Mouse (Mus musculus) forebrain, embryonic 13.5 days (tissue): ENCODE measurements around the gene Pacsin1. TPM values are rescaled to one million over a fixed set of nuclear protein-coding genes. Genes with fewer than 3 reads are reported as not detected.

Experiments
- ATAC-seq: fragments of 200-750 bp; cut with Nextera tagmentation; 2 replicates; pipeline ENCODE4 v1.8.0; 2017
- H3K27ac ChIP-seq: fragments of 300-500 bp; sonication (generic); 2 replicates; pipeline ENCODE4 v1.5.1; 2015; ENCODE audit warnings: inconsistent platforms, mild to moderate bottlenecking, moderate library complexity
- H3K27me3 ChIP-seq: fragments of 300-500 bp; sonication (generic); 2 replicates; pipeline ENCODE4 v1.6.1; 2015; ENCODE audit warnings: mild to moderate bottlenecking, inconsistent platforms
- H3K36me3 ChIP-seq: fragments of 300-500 bp; sonication (generic); 2 replicates; pipeline ENCODE4 v1.6.1; 2015; ENCODE audit warnings: mild to moderate bottlenecking, inconsistent platforms; ENCODE audit not compliant: poor library complexity, severe bottlenecking
- H3K4me1 ChIP-seq: fragments of 300-500 bp; sonication (generic); 2 replicates; pipeline ENCODE4 v1.6.1; 2015; ENCODE audit warnings: inconsistent platforms
- H3K4me2 ChIP-seq: fragments of 300-500 bp; sonication (generic); 2 replicates; pipeline ENCODE4 v1.6.1; 2015; ENCODE audit warnings: inconsistent platforms, mild to moderate bottlenecking, moderate library complexity
- H3K4me3 ChIP-seq: fragments of 300-500 bp; sonication (generic); 2 replicates; pipeline ENCODE4 v1.5.1; 2015; ENCODE audit warnings: mild to moderate bottlenecking, inconsistent platforms
- H3K9ac ChIP-seq: fragments of 300-500 bp; sonication (generic); 2 replicates; pipeline ENCODE4 v1.6.1; 2015; ENCODE audit warnings: mild to moderate bottlenecking, inconsistent platforms
- H3K9me3 ChIP-seq: fragments of 300-500 bp; sonication (generic); replicated peaks from 2 replicates; pipeline ENCODE4 v1.6.1; 2016; ENCODE audit warnings: inconsistent platforms
- WGBS: fragments of 180-500 bp; shearing (Covaris S2); methylation state at CpG from one replicate; pipeline ENCODE4 v1.1.7; 2015; 5-methylcytosine and 5-hydroxymethylcytosine counted together
- polyA plus RNA-seq: library from polyadenylated mRNA; unstranded; fragments of >200 nt; fragmentation: Nextera tagmentation; extraction: Ambion mirVana; gene quantifications from 2 replicates; pipeline ENCODE4 v1.2.1, GENCODE M21; 2015

Gene Pacsin1
- polyA plus RNA-seq, 1 experiment from 2014 or later: 14.8 TPM

DNA sequence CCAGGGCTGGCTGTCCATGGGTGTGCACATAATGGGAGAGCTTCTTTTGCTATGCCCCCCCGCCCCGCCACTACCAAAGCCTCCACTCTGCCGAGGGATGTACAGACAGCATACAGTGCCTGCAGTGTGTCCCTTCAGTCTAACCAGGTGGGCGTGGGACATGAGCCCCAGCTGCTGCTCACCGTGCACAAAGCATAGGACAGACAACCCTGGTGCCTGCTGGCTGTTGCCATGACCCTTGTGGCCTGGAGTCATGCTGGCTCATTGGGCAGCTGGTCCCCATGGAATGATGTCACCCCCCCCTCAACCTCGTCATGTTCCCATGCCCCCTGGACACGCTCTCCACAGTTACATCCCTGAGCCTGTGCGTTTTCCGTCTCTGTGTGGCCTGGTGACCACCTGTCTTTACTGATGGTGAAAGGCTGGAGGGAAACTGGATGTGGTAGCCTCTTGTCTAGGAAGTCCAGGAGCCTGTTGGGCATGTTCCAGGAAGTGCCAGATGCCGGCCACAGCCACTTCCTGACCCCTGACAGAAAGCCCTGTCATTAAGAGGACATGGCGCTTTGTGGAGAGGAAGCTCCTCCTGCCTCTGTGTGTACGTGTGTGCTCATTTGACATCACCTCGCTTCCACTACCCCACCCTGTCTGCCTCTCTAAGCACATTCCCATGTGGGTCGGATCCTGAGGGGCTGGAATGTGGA is 35.8 kb downstream of the Pacsin1 start:
- Histone ChIP-seq H3K9ac (no peak overlapping the region), H3K4me1 (peaks cover 8% of the 10 kb centered on the region), H3K4me3 (no peak overlapping the region), H3K27me3 (peaks cover 19% of the 10 kb centered on the region), H3K4me2 (no peak overlapping the region), H3K9me3 (no peaks in the 10 kb centered on the region), H3K27ac (no peak overlapping the region), H3K36me3 (no peaks in the 10 kb centered on the region)
- no peak for ATAC-seq
- whole genome bisulfite sequencing: 77% methylated on average over 14 of the region's 14 CpGs

DNA sequence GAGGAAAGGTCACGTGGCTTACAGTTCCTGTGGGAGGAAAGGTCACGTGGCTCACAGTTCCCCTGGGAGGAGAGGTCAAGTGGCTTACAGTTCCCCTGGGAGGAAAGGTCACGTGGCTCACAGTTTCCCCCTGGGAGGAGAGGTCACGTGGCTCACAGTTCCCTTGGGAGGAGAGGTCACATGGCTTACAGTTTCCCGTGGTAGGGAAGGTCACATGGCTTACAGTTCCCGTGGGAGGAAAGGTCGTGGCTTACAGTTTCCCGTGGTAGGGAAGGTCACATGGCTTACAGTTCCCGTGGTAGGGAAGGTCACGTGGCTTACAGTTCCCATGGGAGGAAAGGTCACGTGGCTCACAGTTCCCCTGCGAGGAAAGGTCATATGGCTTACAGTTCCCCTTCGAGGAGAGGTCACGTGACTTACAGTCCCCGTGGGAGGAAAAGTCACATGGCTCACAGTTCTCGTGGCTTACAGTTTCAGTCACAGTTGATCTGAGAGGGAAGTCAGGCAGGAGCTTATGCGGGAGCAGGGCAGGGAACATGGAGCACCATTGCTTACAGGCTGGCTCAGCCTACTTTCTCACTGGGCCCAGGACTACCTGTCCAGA is 44.4 kb downstream of the Pacsin1 start:
- Histone ChIP-seq H3K4me3 (no peak overlapping the region), H3K9ac (no peak overlapping the region), H3K36me3 (no peaks in the 10 kb centered on the region), H3K4me1 (peaks cover 5% of the 10 kb centered on the region), H3K9me3 (no peaks in the 10 kb centered on the region), H3K27ac (no peak overlapping the region), H3K4me2 (no peak overlapping the region), H3K27me3 (0 out of 2 replicates have a peak, but pooled peaks cover 1% of the 10 kb centered on the region)
- 88% methylated on average over 17 of the region's 17 CpGs for WGBS
- no peak for ATAC-seq

DNA sequence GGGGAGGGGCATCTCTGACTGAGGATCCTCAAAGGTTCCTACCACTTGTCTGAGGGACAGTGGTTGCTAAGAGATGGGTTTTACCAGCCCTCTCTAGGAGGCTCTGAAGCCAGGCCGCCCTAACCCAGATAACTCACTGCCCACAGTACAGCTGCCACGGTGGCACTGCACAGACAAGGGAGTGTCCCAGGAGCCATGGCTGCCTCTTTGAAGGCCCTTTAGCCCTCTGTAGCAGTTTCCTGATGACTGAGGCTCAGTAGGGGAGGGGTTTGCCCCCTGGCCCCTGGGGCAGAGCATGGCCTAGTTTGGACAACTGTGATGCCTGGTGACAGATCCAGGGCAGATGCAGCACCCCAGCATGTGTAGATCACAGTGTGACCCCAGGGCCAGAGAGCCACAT is 45.5 kb downstream of the Pacsin1 start:
- Histone ChIP-seq H3K27ac (no peak overlapping the region), H3K4me3 (no peak overlapping the region), H3K9ac (no peak overlapping the region), H3K4me1 (peaks cover 5% of the 10 kb centered on the region), H3K4me2 (no peak overlapping the region), H3K36me3 (no peaks in the 10 kb centered on the region), H3K27me3 (peaks cover 9% of the 10 kb centered on the region; the same call in 1 of the 2 replicates), H3K9me3 (no peaks in the 10 kb centered on the region)
- WGBS: 78% methylated on average over 2 of the region's 2 CpGs
- no peak for ATAC-seq

DNA sequence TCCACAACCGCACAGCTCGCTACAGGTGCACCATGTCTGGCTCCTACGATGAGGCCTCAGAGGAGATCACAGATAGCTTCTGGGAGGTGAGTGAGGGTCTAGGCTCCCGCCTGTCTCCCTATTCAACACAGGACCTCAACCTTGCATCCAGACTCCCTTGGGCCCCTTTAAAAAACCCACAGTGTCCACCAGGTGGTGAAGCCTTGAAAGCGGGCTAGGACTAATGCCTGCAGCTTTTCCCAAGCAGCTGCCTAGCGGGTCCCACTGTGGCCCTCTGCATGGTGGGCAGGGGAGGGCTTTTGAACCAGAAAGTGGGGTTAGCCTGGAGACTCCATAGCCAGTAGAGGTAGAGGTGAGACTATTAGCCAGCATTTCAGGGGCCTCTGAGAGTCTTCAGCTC is 46.5 kb downstream of the Pacsin1 start:
- Histone ChIP-seq H3K4me2 (no peak overlapping the region), H3K27me3 (peaks cover 15% of the 10 kb centered on the region; the same call in 1 of the 2 replicates), H3K27ac (no peak overlapping the region), H3K4me1 (peaks cover 5% of the 10 kb centered on the region), H3K9me3 (no peaks in the 10 kb centered on the region), H3K4me3 (no peak overlapping the region), H3K9ac (no peak overlapping the region), H3K36me3 (no peaks in the 10 kb centered on the region)
- WGBS: 73% methylated on average over 6 of the region's 6 CpGs
- no peak for ATAC-seq

DNA sequence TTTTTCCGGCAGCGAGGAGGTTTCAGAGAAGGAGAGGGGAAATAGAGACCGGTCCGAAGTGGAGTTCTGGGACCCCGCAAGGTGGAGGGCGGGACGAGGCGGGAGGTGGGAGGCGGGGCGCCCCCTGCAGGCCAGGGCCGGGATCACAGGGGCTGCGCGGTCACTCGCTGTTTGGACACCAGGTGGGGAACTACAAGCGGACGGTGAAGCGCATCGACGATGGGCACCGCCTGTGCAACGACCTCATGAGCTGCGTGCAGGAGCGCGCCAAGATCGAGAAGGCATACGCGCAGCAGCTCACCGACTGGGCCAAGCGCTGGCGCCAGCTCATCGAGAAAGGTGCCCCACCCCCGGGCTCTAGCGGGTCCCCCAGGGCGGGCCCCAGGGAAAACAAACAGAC is 47.2 kb downstream of the Pacsin1 start:
- Histone ChIP-seq H3K9ac (peak overlapping the region; percentile 54; the same call in 1 of the 2 replicates), H3K4me3 (peak overlapping the region; percentile 30), H3K4me1 (peaks cover 5% of the 10 kb centered on the region), H3K27me3 (peaks cover 21% of the 10 kb centered on the region; the same call in 1 of the 2 replicates), H3K9me3 (no peaks in the 10 kb centered on the region), H3K4me2 (peak overlapping the region; percentile 59), H3K27ac (no peak overlapping the region), H3K36me3 (no peaks in the 10 kb centered on the region)
- WGBS: 1% methylated on average over 34 of the region's 34 CpGs
- peak; percentile 41; the same call in 1 of the 2 replicates for ATAC-seq

DNA sequence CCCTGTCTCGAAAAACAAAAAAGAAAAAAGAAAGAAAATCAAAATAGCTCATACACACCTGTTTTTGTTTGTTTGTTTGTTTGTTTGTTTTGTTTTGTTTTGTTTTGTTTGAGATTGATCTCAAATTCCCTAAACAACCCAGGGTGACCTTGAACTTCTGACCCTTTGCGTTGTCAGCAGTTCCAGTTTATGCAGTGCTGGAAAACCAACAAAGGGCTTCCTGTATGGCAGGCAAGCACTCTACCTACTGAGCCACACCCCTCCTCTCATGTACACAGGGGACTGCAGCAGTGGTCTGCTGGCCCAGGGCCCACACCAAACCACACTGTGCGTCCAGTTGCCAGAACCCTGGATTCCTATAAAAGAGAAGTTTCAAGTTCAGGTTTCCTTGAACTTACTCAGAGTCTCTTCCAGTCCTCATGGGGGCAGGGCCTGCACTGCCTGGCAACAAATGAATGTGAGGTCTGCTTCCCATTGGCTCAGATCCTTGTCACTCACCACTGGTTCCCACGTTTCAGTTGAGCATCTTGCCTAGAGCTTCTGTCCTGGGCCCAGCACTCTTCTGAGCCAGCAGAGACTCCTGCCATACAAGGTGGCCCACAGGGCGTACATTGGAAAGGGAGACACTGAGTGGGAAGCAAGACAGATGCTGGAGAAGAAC is 48.8 kb downstream of the Pacsin1 start:
- Histone ChIP-seq H3K4me2 (no peak overlapping the region), H3K4me1 (peaks cover 17% of the 10 kb centered on the region), H3K27ac (no peak overlapping the region), H3K9ac (no peak overlapping the region), H3K36me3 (no peaks in the 10 kb centered on the region), H3K27me3 (peaks cover 24% of the 10 kb centered on the region), H3K9me3 (no peaks in the 10 kb centered on the region), H3K4me3 (no peak overlapping the region)
- 66% methylated on average over 5 of the region's 5 CpGs for WGBS
- no peak for ATAC-seq

DNA sequence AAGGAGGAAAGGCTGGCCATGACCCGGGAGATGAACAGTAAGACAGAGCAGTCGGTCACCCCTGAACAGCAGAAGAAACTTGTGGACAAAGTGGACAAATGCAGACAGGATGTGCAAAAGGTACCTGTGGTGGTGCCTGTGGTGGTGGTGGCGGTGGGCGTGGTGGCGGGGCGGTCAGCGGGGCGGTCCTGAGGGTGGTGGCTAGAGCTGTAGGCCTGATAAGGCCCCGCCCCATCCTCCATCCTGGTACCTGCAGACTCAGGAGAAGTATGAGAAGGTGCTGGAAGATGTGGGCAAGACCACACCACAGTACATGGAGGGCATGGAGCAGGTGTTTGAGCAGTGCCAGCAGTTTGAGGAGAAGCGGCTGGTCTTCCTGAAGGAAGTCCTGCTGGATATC is 50.4 kb downstream of the Pacsin1 start:
- Histone ChIP-seq H3K36me3 (no peaks in the 10 kb centered on the region), H3K27me3 (peaks cover 25% of the 10 kb centered on the region), H3K9me3 (no peaks in the 10 kb centered on the region), H3K4me1 (peaks cover 17% of the 10 kb centered on the region), H3K27ac (no peak overlapping the region), H3K4me2 (no peak overlapping the region), H3K9ac (no peak overlapping the region), H3K4me3 (no peak overlapping the region)
- no peak for ATAC-seq
- 41% methylated on average over 10 of the region's 10 CpGs for WGBS

DNA sequence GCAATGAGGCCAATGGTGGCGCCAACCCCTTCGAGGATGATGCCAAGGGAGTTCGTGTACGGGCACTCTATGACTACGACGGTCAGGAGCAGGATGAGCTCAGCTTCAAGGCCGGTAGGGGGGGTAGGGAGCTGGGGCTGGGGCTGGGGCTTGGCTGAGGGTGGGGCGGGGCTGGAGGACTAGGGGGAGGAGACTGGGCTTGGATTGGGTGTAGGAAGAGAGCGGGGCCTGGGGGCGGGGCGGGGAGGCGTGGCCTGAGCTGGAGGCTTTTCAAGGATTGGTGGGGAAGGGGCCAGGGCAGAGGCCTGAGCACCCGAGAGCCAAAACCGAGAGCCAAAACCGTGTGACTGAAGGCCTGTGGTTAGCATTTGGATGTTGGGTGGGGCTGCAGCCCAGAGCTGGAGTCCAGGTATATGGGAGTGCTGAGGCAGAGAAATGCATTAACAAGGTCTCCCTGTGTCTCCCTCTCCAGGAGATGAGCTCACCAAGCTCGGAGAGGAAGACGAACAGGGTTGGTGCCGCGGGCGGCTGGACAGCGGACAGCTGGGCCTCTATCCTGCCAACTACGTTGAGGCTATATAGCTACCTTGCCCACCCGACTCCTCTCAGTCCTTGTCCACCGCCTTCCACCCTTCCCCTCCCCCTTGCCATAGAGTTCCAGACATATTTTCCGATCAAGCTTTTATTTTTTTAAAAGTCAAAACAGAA is 52.8 kb downstream of the Pacsin1 start:
- peaks cover 13% of the 10 kb centered on the region for H3K4me1 ChIP-seq
- H3K9me3 ChIP-seq: no peaks in the 10 kb centered on the region
- WGBS: 6% methylated on average over 25 of the region's 25 CpGs
- H3K27ac ChIP-seq: no peak overlapping the region
- H3K4me2 ChIP-seq: peak overlapping the region; percentile 58
- H3K27me3 ChIP-seq: peaks cover 25% of the 10 kb centered on the region
- ATAC-seq: peak; percentile 87
- H3K36me3 ChIP-seq: no peaks in the 10 kb centered on the region
- H3K9ac ChIP-seq: peak overlapping the region; percentile 37; the same call in 1 of the 2 replicates
- H3K4me3 ChIP-seq: peak overlapping the region; percentile 23

DNA sequence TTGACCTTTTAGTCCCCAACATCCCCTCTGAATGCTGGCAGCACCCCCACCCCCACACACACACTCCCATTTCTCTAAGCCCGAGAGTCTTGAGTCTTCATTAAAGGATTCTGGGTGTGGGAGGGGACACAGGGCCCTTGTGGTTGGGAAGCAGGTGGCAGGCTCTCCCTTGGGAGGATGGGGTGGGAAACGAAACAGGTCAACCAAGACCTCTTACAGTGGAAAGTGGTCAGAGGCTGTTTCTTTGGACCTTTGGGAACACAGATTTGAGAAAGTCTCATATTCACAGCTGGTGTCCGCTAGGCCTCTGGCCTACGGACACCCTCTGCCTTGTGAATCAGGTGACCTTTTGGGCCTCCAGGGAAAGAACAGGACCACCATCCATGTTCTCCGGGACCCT is 54.3 kb downstream of the Pacsin1 start:
- H3K9me3 ChIP-seq: no peaks in the 10 kb centered on the region
- peaks cover 13% of the 10 kb centered on the region for H3K4me1 ChIP-seq
- 73% methylated on average over 5 of the region's 5 CpGs for WGBS
- no peak for ATAC-seq
- H3K4me2 ChIP-seq: no peak overlapping the region
- H3K27me3 ChIP-seq: peaks cover 25% of the 10 kb centered on the region
- no peaks in the 10 kb centered on the region for H3K36me3 ChIP-seq
- H3K27ac ChIP-seq: no peak overlapping the region
- H3K4me3 ChIP-seq: no peak overlapping the region
- no peak overlapping the region for H3K9ac ChIP-seq

DNA sequence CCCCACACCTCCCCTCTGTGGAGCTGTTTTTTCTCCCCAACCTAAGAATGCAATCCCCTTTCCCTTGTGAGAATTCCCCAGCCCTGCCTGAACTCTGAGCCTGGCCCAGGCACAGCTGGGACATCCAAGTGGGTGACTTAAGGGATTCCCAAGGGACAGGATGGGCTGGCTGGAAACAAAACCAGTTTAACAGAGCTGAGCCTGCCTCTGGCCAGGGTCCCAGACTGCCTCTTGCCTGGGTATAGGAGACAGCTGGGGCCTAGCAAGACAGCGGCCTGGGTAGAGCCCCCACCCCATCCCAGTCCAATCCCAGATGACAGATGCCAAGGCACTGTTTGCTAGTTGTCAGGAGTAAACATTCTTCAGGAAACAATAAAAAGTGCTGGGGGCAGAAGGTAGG is 57.5 kb downstream of the Pacsin1 start:
- Histone ChIP-seq H3K9me3 (no peaks in the 10 kb centered on the region), H3K36me3 (no peaks in the 10 kb centered on the region), H3K27ac (no peak overlapping the region), H3K27me3 (peaks cover 11% of the 10 kb centered on the region), H3K9ac (no peak overlapping the region), H3K4me2 (no peak overlapping the region), H3K4me3 (no peak overlapping the region), H3K4me1 (peaks cover 20% of the 10 kb centered on the region)
- 56% methylated on average over 1 of the region's 1 CpGs for WGBS
- no peak for ATAC-seq

DNA sequence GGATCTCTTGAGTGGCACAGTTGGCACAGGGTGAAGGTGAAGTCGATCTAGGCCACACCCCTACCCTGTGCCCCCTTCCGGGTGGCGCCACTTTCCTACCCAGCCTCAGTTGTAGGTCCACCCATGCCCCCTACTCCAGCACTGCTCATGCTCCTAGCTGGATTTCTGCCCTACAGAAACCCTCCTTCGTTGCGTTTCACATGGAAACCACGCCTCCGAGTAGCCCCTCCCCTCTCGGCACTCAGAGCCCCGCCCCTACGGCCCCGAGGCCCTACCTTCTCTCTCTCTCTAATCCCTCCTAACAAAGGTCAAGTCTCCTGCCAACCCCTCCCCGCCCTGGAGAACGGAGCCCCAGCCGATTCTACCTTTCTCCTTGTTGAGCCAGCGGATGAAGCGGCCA is 61.5 kb downstream of the Pacsin1 start:
- H3K9ac ChIP-seq: peak overlapping the region; percentile 43
- WGBS: 3% methylated on average over 16 of the region's 16 CpGs

DNA sequence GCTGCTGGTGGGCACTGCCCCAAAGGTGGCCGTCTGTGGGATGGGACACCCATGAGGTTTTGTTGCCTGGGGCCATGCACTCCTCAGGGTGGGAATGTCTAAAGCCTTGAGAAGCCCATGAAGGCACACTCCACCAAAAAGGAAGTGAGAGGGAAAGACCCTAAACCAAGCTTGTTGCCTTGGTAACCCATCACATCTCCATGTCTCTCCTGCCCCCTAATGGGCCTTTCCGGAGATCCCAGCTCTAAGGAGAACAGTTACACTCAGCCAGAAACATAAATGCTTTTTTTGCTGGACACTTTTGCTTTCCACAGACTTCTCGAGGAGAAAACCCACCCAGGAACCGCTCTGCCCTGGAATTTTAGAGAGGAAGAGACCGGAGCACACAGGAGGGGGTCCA is 62.9 kb downstream of the Pacsin1 start:
- H3K27me3 ChIP-seq: peaks cover 11% of the 10 kb centered on the region
- WGBS: 61% methylated on average over 5 of the region's 5 CpGs
- H3K9ac ChIP-seq: no peak overlapping the region
- H3K9me3 ChIP-seq: no peaks in the 10 kb centered on the region
- H3K36me3 ChIP-seq: no peaks in the 10 kb centered on the region
- no peak overlapping the region for H3K4me2 ChIP-seq
- ATAC-seq: 0 out of 2 replicates have a peak, but pooled peaks have one; percentile 6
- no peak overlapping the region for H3K27ac ChIP-seq
- H3K4me3 ChIP-seq: no peak overlapping the region
- H3K4me1 ChIP-seq: peaks cover 19% of the 10 kb centered on the region

More for the DNA sequence above, 61.5 kb downstream of the Pacsin1 start:
- H3K4me1 ChIP-seq: peaks cover 19% of the 10 kb centered on the region
- no peak overlapping the region for H3K27ac ChIP-seq
- peaks cover 11% of the 10 kb centered on the region for H3K27me3 ChIP-seq
- H3K4me2 ChIP-seq: peak overlapping the region; percentile 58
- no peaks in the 10 kb centered on the region for H3K36me3 ChIP-seq
- H3K9me3 ChIP-seq: no peaks in the 10 kb centered on the region
- peak; percentile 59; the same call in 1 of the 2 replicates for ATAC-seq
- peak overlapping the region; percentile 24 for H3K4me3 ChIP-seq
